Mouse (Mus musculus): Measurements from ENCODE around the gene Rpl7l1. TPM values are rescaled to one million over a fixed set of nuclear protein-coding genes. Genes with fewer than 3 reads are reported as not detected.
"Not testable (repeated sequence)": the region's sequence is repeated elsewhere in the genome, so short reads cannot be mapped to it uniquely, and the experiment has no call there.

Rpl7l1 gene
- total RNA-seq, 2 experiments from 2014 or later = 93.8 to 201 TPM

- peak; percentile 33; the same call in 1 of the 2 replicates for ATAC-seq (replicated peaks; ENCODE audit: low FRiP score, low TSS enrichment, poor library complexity, severe bottlenecking)
Observed at GRCm38 (mm10) chr17:46783222-46783565, 722 bp upstream of the Rpl7l1 start.

GRCm38 (mm10) chr17:46781876-46782275, 596 bp downstream of the Rpl7l1 start:
- ATAC-seq (replicated peaks; ENCODE audit: low FRiP score, low TSS enrichment, poor library complexity, severe bottlenecking) = no peak

GRCm38 (mm10) chr17:46776087-46776486, 6.4 kb downstream of the Rpl7l1 start:
- no peak for ATAC-seq (replicated peaks; ENCODE audit: low FRiP score, low TSS enrichment, poor library complexity, severe bottlenecking)

GRCm38 (mm10) chr17:46775070-46775469, 7.4 kb downstream of the Rpl7l1 start:
- ATAC-seq (replicated peaks; ENCODE audit: low FRiP score, low TSS enrichment, poor library complexity, severe bottlenecking) = no peak

GRCm38 (mm10) chr17:46774131-46774472, 8.4 kb downstream of the Rpl7l1 start:
- ATAC-seq (replicated peaks; ENCODE audit: low FRiP score, low TSS enrichment, poor library complexity, severe bottlenecking) = no peak

- ATAC-seq (replicated peaks; ENCODE audit: low FRiP score, low TSS enrichment, poor library complexity, severe bottlenecking) = 0 out of 2 replicates have a peak, but pooled peaks have one; percentile 4
Observed at GRCm38 (mm10) chr17:46773278-46774130, 9.0 kb downstream of the Rpl7l1 start.

- ATAC-seq (replicated peaks; ENCODE audit: low FRiP score, low TSS enrichment, poor library complexity, severe bottlenecking) = peak; percentile 78
Observed at GRCm38 (mm10) chr17:46772404-46773277, 9.8 kb downstream of the Rpl7l1 start, which contains the start of gene 2310039H08Rik. Gene 2310039H08Rik, plus strand, starts transcription at chr17:46772635.

- peak; percentile 5; the same call in 1 of the 2 replicates for ATAC-seq (replicated peaks; ENCODE audit: low FRiP score, low TSS enrichment, poor library complexity, severe bottlenecking)
Observed at GRCm38 (mm10) chr17:46772038-46772403, 10.5 kb downstream of the Rpl7l1 start.

- ATAC-seq (replicated peaks; ENCODE audit: low FRiP score, low TSS enrichment, poor library complexity, severe bottlenecking) = no peak
Observed at GRCm38 (mm10) chr17:46771616-46772015, 10.9 kb downstream of the Rpl7l1 start.

GRCm38 (mm10) chr17:46771025-46771424, 11.4 kb downstream of the Rpl7l1 start:
- 0 out of 2 replicates have a peak, but pooled peaks have one; percentile 33 for ATAC-seq (replicated peaks; ENCODE audit: low FRiP score, low TSS enrichment, poor library complexity, severe bottlenecking)

- no peak for ATAC-seq (replicated peaks; ENCODE audit: low FRiP score, low TSS enrichment, poor library complexity, severe bottlenecking)
Observed at GRCm38 (mm10) chr17:46770546-46770945, 11.9 kb downstream of the Rpl7l1 start.

- ATAC-seq (replicated peaks; ENCODE audit: low FRiP score, low TSS enrichment, poor library complexity, severe bottlenecking) = no peak
Observed at GRCm38 (mm10) chr17:46767868-46768267, 14.6 kb downstream of the Rpl7l1 start.

- ATAC-seq (replicated peaks; ENCODE audit: low FRiP score, low TSS enrichment, poor library complexity, severe bottlenecking) = not testable (repeated sequence)
Observed at GRCm38 (mm10) chr17:46764916-46765315, 17.6 kb downstream of the Rpl7l1 start.

- ATAC-seq (replicated peaks; ENCODE audit: low FRiP score, low TSS enrichment, poor library complexity, severe bottlenecking) = no peak
Observed at GRCm38 (mm10) chr17:46763544-46763943, 18.9 kb downstream of the Rpl7l1 start, which contains the start of gene Ptcra. Gene Ptcra, minus strand, starts transcription at chr17:46763712.

GRCm38 (mm10) chr17:46758753-46759152, 23.7 kb downstream of the Rpl7l1 start:
- ATAC-seq (replicated peaks; ENCODE audit: low FRiP score, low TSS enrichment, poor library complexity, severe bottlenecking) = no peak

GRCm38 (mm10) chr17:46751794-46752556, 30.5 kb downstream of the Rpl7l1 start, which contains the start of gene Cnpy3:
Gene Cnpy3, minus strand, starts transcription at chr17:46752214.
- ATAC-seq (replicated peaks; ENCODE audit: low FRiP score, low TSS enrichment, poor library complexity, severe bottlenecking) = peak; percentile 99

- peak; percentile 34 for ATAC-seq (replicated peaks; ENCODE audit: low FRiP score, low TSS enrichment, poor library complexity, severe bottlenecking)
Observed at GRCm38 (mm10) chr17:46751056-46751793, 31.2 kb downstream of the Rpl7l1 start.

GRCm38 (mm10) chr17:46750580-46750979, 31.9 kb downstream of the Rpl7l1 start:
- no peak for ATAC-seq (replicated peaks; ENCODE audit: low FRiP score, low TSS enrichment, poor library complexity, severe bottlenecking)

GRCm38 (mm10) chr17:46749282-46749681, 33.2 kb downstream of the Rpl7l1 start:
- ATAC-seq (replicated peaks; ENCODE audit: low FRiP score, low TSS enrichment, poor library complexity, severe bottlenecking) = no peak

Data from megakaryocyte-erythroid progenitor cell, adult 5-6 weeks (primary cell).